Mouse (Mus musculus) midbrain, embryonic 13.5 days (tissue): ENCODE measurements around the gene Phrf1. TPM values are rescaled to one million over a fixed set of nuclear protein-coding genes. Genes with fewer than 3 reads are reported as not detected.
A peak's percentile ranks its signal among the peaks of the same experiment; 100 is the strongest.

Source experiments
- ATAC-seq: fragments of 200-750 bp; cut with Nextera tagmentation; 2 replicates; pipeline ENCODE4 v1.8.0; 2017; ENCODE audit warnings: mild to moderate bottlenecking, moderate TSS enrichment, moderate library complexity
- H3K27ac ChIP-seq: fragments of 300-500 bp; sonication (generic); 2 replicates; pipeline ENCODE4 v1.5.1; 2015; ENCODE audit warnings: inconsistent platforms, mild to moderate bottlenecking, moderate library complexity
- H3K27me3 ChIP-seq: fragments of 300-500 bp; sonication (generic); 2 replicates; pipeline ENCODE4 v1.6.1; 2015; ENCODE audit warnings: mild to moderate bottlenecking, inconsistent platforms
- H3K36me3 ChIP-seq: fragments of 300-500 bp; sonication (generic); 2 replicates; pipeline ENCODE4 v1.6.1; 2015; ENCODE audit warnings: mild to moderate bottlenecking, inconsistent platforms
- H3K4me1 ChIP-seq: fragments of 300-500 bp; sonication (generic); replicated peaks from 2 replicates; pipeline ENCODE4 v1.6.1; 2015; ENCODE audit warnings: inconsistent platforms
- H3K4me2 ChIP-seq: fragments of 300-500 bp; sonication (generic); replicated peaks from 2 replicates; pipeline ENCODE4 v1.6.1; 2015; ENCODE audit warnings: moderate library complexity, mild to moderate bottlenecking, inconsistent platforms
- H3K4me3 ChIP-seq: fragments of 300-500 bp; sonication (generic); replicated peaks from 2 replicates; pipeline ENCODE4 v1.5.1; 2015; ENCODE audit warnings: mild to moderate bottlenecking, inconsistent platforms
- H3K9ac ChIP-seq: fragments of 300-500 bp; sonication (generic); replicated peaks from 2 replicates; pipeline ENCODE4 v1.6.1; 2015; ENCODE audit warnings: mild to moderate bottlenecking, inconsistent platforms
- H3K9me3 ChIP-seq: fragments of 300-500 bp; sonication (generic); 2 replicates; pipeline ENCODE4 v1.6.1; 2016; ENCODE audit warnings: mild to moderate bottlenecking, inconsistent platforms
- WGBS: fragments of 180-500 bp; shearing (Covaris S2); methylation state at CpG from one replicate; pipeline ENCODE4 v1.1.7; 2015; 5-methylcytosine and 5-hydroxymethylcytosine counted together
- polyA plus RNA-seq: library from polyadenylated mRNA; unstranded; fragments of >200 nt; fragmentation: Nextera tagmentation; extraction: Ambion mirVana; gene quantifications from 2 replicates; pipeline ENCODE4 v1.2.1, GENCODE M21; 2015

Gene Phrf1
- polyA plus RNA-seq = 86.9 and 95.0 TPM in 2 replicates

GRCm38 (mm10) chr7:141228279-141229067 lies at the start of gene Phrf1:
Phrf1 (plus strand) TSS chr7:141228784.
- H3K27ac ChIP-seq = peak within 1 kb of the TSS; percentile 89
- peaks cover 24% of the 10 kb centered on the region for H3K4me1 ChIP-seq
- peak within 1 kb of the TSS; percentile 96 for H3K9ac ChIP-seq
- peak; percentile 93 for ATAC-seq
- H3K27me3 ChIP-seq = no peaks in the 10 kb centered on the region
- H3K9me3 ChIP-seq = 0 out of 2 replicates have a peak, but pooled peaks cover 2% of the 10 kb centered on the region
- peaks cover 29% of the 10 kb centered on the region for H3K36me3 ChIP-seq
- H3K4me3 ChIP-seq = peak within 1 kb of the TSS; percentile 99
- WGBS = under 1% methylated on average over 68 of the region's 76 CpGs
- peak within 1 kb of the TSS; percentile 71 for H3K4me2 ChIP-seq

DNA sequence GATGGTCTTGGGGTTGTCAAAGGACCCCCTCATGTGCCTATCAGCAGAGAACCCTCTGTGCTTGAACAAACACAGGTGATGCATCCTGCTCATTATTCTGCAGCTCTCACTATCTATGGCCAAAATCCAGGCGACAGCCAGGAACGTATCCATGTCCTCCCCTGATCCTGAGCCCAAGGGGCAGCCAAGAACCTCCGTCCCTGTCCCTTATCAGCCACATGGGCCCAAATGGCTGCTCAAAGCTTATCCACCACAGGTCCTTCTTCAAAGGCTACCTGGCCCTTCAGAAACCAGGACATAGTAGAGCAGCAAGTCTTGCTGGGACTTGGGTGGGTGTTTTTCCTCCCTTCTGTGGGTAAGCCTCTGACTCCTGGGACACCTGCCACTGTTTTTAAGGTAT lies 40.4 kb upstream of the Phrf1 start:
- ATAC-seq = no peak
- Histone ChIP-seq H3K27me3 (no peaks in the 10 kb centered on the region), H3K4me2 (no peak overlapping the region), H3K4me3 (no peak overlapping the region), H3K4me1 (peaks cover 17% of the 10 kb centered on the region), H3K36me3 (peaks cover 38% of the 10 kb centered on the region), H3K9ac (no peak overlapping the region), H3K27ac (no peak overlapping the region), H3K9me3 (no peaks in the 10 kb centered on the region)
- WGBS = 85% methylated on average over 3 of the region's 3 CpGs

DNA sequence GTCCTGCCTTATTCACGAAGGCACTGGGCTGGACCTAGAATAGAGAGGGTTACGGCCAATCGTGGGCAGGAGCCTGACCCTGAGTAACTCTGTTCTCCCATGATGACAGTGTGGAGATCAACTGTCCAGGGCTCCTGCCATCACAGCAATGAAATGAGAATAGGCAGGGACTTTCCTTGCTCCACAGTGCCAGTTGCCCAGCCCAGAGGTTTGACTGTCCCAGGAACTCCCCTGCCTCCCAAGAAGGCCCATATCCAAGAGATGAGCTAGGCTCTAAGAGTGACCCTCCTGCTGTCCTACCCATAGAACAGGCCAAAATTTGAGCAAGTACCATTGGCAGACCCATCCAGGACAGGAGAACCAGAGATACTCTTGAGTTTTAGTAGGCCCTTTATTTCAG lies 39.9 kb upstream of the Phrf1 start:
- Histone ChIP-seq H3K4me3 (no peak overlapping the region), H3K4me1 (peaks cover 18% of the 10 kb centered on the region), H3K4me2 (no peak overlapping the region), H3K9ac (no peak overlapping the region), H3K27me3 (no peaks in the 10 kb centered on the region), H3K36me3 (peaks cover 38% of the 10 kb centered on the region), H3K9me3 (no peaks in the 10 kb centered on the region), H3K27ac (no peak overlapping the region)
- 96% methylated on average over 3 of the region's 3 CpGs for WGBS
- ATAC-seq = no peak

- Histone ChIP-seq H3K36me3 (peaks cover 38% of the 10 kb centered on the region), H3K27me3 (no peaks in the 10 kb centered on the region), H3K4me1 (peaks cover 26% of the 10 kb centered on the region), H3K9ac (no peak overlapping the region), H3K9me3 (no peaks in the 10 kb centered on the region), H3K4me3 (no peak overlapping the region), H3K27ac (no peak overlapping the region), H3K4me2 (no peak overlapping the region)
- WGBS = 95% methylated on average over 3 of the region's 3 CpGs
- ATAC-seq = no peak
These were observed 38.4 kb upstream of the Phrf1 start for GRCm38 (mm10) chr7:141190220-141190619.

DNA sequence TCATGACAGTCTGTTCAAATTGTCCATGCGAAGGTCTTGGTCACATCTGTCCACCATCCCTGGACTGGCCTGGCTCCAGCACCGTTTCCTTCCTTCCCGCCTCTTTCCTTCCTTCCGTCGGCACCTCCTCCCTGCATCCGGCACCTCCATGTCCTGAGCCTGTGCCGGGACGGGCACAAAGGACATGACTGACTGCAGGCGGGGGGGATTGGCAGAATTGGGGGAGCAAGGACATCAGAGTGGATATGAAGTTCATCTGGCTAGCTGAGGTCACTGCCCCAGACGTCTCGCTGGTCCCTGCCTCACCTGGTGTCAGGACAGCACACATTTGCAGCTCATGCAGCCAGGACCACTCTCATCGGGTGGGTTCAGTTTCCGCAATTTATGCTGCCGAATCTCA lies 37.5 kb upstream of the Phrf1 start:
- ATAC-seq = no peak

GRCm38 (mm10) chr7:141191796-141192685 lies 36.5 kb upstream of the Phrf1 start:
- Histone ChIP-seq H3K4me2 (peak overlapping the region; percentile 98), H3K9me3 (no peaks in the 10 kb centered on the region), H3K9ac (peak overlapping the region; percentile 97; the same call in 1 of the 2 replicates), H3K36me3 (peaks cover 38% of the 10 kb centered on the region), H3K4me3 (peak overlapping the region; percentile 77), H3K27ac (no peak overlapping the region), H3K27me3 (no peaks in the 10 kb centered on the region), H3K4me1 (peaks cover 32% of the 10 kb centered on the region)
- WGBS = 90% methylated on average over 24 of the region's 24 CpGs
- no peak for ATAC-seq

More for the DNA sequence above, 37.5 kb upstream of the Phrf1 start:
- H3K9me3 ChIP-seq = no peaks in the 10 kb centered on the region
- no peak overlapping the region for H3K27ac ChIP-seq
- H3K4me3 ChIP-seq = no peak overlapping the region
- 87% methylated on average over 14 of the region's 14 CpGs for WGBS
- peaks cover 38% of the 10 kb centered on the region for H3K36me3 ChIP-seq
- H3K9ac ChIP-seq = no peak overlapping the region; the same call in 1 of the 2 replicates
- H3K4me1 ChIP-seq = peaks cover 32% of the 10 kb centered on the region
- no peak overlapping the region for H3K4me2 ChIP-seq
- no peaks in the 10 kb centered on the region for H3K27me3 ChIP-seq

DNA sequence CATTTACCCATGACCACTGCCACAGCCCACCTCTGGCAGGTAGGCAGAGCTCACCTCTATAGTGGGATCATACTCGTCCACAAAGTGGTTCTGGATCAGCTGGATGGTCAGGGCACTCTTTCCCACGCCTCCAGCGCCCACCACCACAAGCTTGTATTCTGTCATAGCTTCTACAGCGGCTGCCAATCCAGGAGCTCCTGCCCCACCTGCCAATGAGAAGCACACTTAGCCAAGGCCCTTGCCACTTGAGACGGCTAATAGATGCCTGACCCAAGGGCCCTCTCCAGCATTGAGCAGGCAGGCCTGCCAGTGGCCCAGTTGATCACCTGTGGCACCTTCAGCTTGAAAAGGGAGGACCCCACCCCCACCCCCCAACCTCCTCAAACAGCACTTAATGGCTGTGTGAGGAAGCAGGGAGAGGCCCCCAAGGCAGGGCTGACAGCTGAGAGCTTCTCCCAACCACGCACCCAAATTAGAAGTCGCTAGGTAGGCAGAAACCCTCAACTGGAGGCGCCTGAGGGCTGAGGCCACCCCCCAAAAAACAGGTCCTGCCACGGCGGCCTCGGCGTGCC lies 35.7 kb upstream of the Phrf1 start:
- 29% methylated on average over 12 of the region's 12 CpGs for WGBS
- peak overlapping the region; percentile 83 for H3K27ac ChIP-seq
- peaks cover 38% of the 10 kb centered on the region for H3K36me3 ChIP-seq
- peak overlapping the region; percentile 77 for H3K4me3 ChIP-seq
- peaks cover 32% of the 10 kb centered on the region for H3K4me1 ChIP-seq
- no peaks in the 10 kb centered on the region for H3K9me3 ChIP-seq
- no peaks in the 10 kb centered on the region for H3K27me3 ChIP-seq
- ATAC-seq = no peak
- H3K9ac ChIP-seq = peak overlapping the region; percentile 97
- H3K4me2 ChIP-seq = peak overlapping the region; percentile 98

DNA sequence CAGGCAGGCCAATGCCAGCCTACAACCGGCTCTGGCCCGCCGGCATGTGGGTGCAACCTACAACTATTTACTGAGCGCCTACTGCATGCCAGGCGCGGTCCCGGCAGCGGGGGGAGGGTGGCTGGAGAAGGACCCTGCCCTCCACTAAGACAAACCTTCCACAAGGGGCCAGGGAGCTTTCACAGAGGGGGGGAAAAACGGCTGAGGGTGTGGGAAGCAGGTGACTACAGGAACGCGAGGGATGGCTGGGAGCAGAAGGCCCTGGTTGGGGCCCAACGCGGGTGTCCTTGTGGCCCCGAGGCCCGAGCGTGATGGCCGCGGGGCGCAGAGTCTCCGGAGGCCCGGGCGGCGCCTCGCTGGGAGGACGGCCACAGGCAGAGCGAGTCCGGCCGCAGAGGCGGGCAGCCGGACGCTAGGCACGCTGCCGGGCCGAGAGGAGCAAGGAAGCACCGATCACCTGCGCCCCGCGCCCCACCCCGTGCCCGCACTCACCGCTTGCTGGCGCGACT lies 35.2 kb upstream of the Phrf1 start:
- Histone ChIP-seq H3K4me3 (peak overlapping the region; percentile 77), H3K36me3 (peaks cover 38% of the 10 kb centered on the region), H3K4me1 (peaks cover 32% of the 10 kb centered on the region), H3K9ac (peak overlapping the region; percentile 97), H3K9me3 (no peaks in the 10 kb centered on the region), H3K27ac (peak overlapping the region; percentile 83), H3K27me3 (no peaks in the 10 kb centered on the region), H3K4me2 (peak overlapping the region; percentile 98)
- ATAC-seq = peak; percentile 67
- 1% methylated on average over 42 of the region's 43 CpGs for WGBS

DNA sequence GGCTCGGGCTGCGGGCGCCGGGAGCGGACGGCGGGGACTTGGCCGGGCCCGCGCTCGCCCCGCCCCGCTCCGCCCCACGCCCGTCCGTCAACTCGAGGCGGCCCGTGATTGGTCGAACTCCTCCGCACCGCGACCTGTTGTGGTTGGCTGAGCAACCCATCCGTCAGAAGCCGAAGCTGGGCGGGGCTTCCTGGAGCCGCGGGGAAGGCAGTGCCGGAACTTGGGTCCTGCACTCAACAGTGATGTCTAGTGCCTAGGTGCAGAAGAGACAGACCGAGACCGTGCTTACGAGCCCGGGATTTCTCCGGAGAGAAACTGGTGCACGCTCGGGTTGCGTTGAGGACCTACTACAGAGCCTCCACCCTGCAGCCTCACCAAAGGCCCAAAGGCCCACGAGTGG lies 34.6 kb upstream of the Phrf1 start, which contains the start of the genes Hras and Lrrc56:
TSS of gene Hras (minus strand) at position 58 of the 400 bp plus-strand sequence.
TSS of gene Lrrc56 (plus strand) at position 210 of the 400 bp plus-strand sequence.
- Histone ChIP-seq H3K9me3 (no peaks in the 10 kb centered on the region), H3K36me3 (peaks cover 34% of the 10 kb centered on the region), H3K4me3 (peak within 1 kb of the TSS; percentile 77), H3K4me1 (peaks cover 32% of the 10 kb centered on the region), H3K27me3 (no peaks in the 10 kb centered on the region), H3K9ac (peak within 1 kb of the TSS; percentile 97), H3K27ac (peak within 1 kb of the TSS; percentile 85), H3K4me2 (peak within 1 kb of the TSS; percentile 98)
- ATAC-seq = peak; percentile 93
- WGBS = under 1% methylated on average over 36 of the region's 39 CpGs

GRCm38 (mm10) chr7:141194409-141194808 lies 34.2 kb upstream of the Phrf1 start:
- H3K9me3 ChIP-seq = no peaks in the 10 kb centered on the region
- peak overlapping the region; percentile 70 for H3K9ac ChIP-seq
- peak overlapping the region; percentile 85 for H3K27ac ChIP-seq
- peak overlapping the region; percentile 77 for H3K4me3 ChIP-seq
- no peak for ATAC-seq
- WGBS = under 1% methylated on average over 23 of the region's 23 CpGs
- H3K36me3 ChIP-seq = peaks cover 30% of the 10 kb centered on the region
- H3K27me3 ChIP-seq = no peaks in the 10 kb centered on the region
- peak overlapping the region; percentile 98 for H3K4me2 ChIP-seq
- H3K4me1 ChIP-seq = peaks cover 32% of the 10 kb centered on the region

DNA sequence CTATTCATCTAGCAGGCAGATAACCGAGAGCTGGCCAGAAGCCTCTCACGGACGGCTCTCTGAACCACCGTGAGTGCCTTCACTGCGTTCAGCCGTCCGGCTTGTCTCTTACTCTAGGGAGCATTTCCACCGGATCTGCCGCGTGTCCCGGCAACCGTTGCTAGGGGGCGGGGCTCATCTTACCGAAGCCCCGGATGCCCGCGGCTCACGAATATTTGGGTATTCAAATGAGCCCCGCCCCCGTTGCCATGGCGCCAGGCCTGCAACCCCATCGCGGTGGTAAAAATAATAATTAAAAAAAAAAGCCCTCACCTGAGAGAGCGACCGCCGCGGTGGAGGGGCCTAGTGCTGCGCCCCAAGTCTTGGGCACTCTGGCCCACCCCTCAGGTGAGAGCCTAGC lies 33.8 kb upstream of the Phrf1 start:
- H3K4me2 ChIP-seq = peak overlapping the region; percentile 98
- ATAC-seq = peak; percentile 39
- H3K9me3 ChIP-seq = no peaks in the 10 kb centered on the region
- H3K27me3 ChIP-seq = no peaks in the 10 kb centered on the region
- peak overlapping the region; percentile 85 for H3K27ac ChIP-seq
- peaks cover 25% of the 10 kb centered on the region for H3K36me3 ChIP-seq
- WGBS = under 1% methylated on average over 28 of the region's 28 CpGs
- peak overlapping the region; percentile 77 for H3K4me3 ChIP-seq
- peaks cover 32% of the 10 kb centered on the region for H3K4me1 ChIP-seq
- H3K9ac ChIP-seq = peak overlapping the region; percentile 70
